In genomic region chr2:27318606-27319005, GRCm38 (mm10) we compare ENCODE assay signal across 11 mouse cellular contexts.
A peak's percentile ranks its signal among the peaks of the same experiment; 100 is the strongest.
DNase-seq lines count a peak whose midpoint lies in the region; ATAC-seq lines count a peak whose summit lies in the region.
"Had no signal": no experiment of that assay in that cellular context is flagged by ENCODE, and none has a peak within 500 bp of the region (broad histone marks: within the 10 kb centered on the region; RNA-seq: fewer than 3 reads in every experiment).

No protein-coding gene starts in this region.

- WGBS in midbrain, embryonic 14.5 days: 39% methylated on average over 4 of the region's 4 CpGs
- 56% methylated on average over 4 of the region's 4 CpGs for WGBS in midbrain, embryonic 15.5 days

- H3K9me3 ChIP-seq in midbrain, embryonic 14.5 days (ENCODE audit: control insufficient read depth, low read length): no peaks in the 10 kb centered on the region
- H3K9me3 ChIP-seq in midbrain, embryonic 15.5 days: no peaks in the 10 kb centered on the region

- H3K27ac ChIP-seq in midbrain, embryonic 14.5 days (replicated peaks; ENCODE audit: low read depth, low read length): peak overlapping the region; percentile 32; the same call in 1 of the 2 replicates
- H3K27ac ChIP-seq in midbrain, embryonic 15.5 days: no peak overlapping the region

- peak; percentile 38 to 77 for DNase-seq in adrenal gland, adult (ENCODE audit: inconsistent age in 2 of 2, low spot score in 1 of 2)
- no peak for DNase-seq in adrenal gland, adult 18-20 months (ENCODE audit: low spot score in 2 of 2)
- DNase-seq in midbrain, embryonic 14.5 days: no peak
- DNase-seq in kidney, adult 8-10 months: peak; percentile 87 to 94
- no peak for DNase-seq in cerebellum, postnatal 4 days (ENCODE audit: low spot score in 2 of 2)
- no peak for DNase-seq in yolk sac, embryonic 10.5 days (ENCODE audit: low spot score)
- DNase-seq: gastrocnemius, postnatal 25 days; lung, postnatal 4 days; right cerebral cortex, postnatal 25 days had no signal

- H3K4me1 ChIP-seq in midbrain, embryonic 14.5 days (ENCODE audit: control insufficient read depth, insufficient read depth, low read length): peaks cover 32% of the 10 kb centered on the region
- peaks cover 26% of the 10 kb centered on the region for H3K4me1 ChIP-seq in midbrain, embryonic 15.5 days

- no peak for ATAC-seq in midbrain, embryonic 14.5 days (ENCODE audit: low FRiP score, low TSS enrichment)
- no peak for ATAC-seq in midbrain, embryonic 15.5 days (replicated peaks)
- ATAC-seq in neutrophil, adult 5-6 weeks (ENCODE audit: extremely low read depth, insufficient number of reproducible peaks, low FRiP score, poor library complexity, severe bottlenecking): peak; percentile 27; the same call in 1 of the 2 replicates

- H3K9ac ChIP-seq in midbrain, embryonic 14.5 days (replicated peaks; ENCODE audit: low read length): no peak overlapping the region
- no peak overlapping the region for H3K9ac ChIP-seq in midbrain, embryonic 15.5 days

- no peak overlapping the region for H3K4me2 ChIP-seq in midbrain, embryonic 14.5 days (ENCODE audit: low read length)
- H3K4me2 ChIP-seq in midbrain, embryonic 15.5 days: no peak overlapping the region

- H3K4me3 ChIP-seq in midbrain, embryonic 14.5 days (replicated peaks; ENCODE audit: low read depth, low read length): no peak overlapping the region
- no peak overlapping the region for H3K4me3 ChIP-seq in midbrain, embryonic 15.5 days

- H3K36me3 ChIP-seq in midbrain, embryonic 14.5 days (ENCODE audit: control insufficient read depth, insufficient read depth, low read length): no peaks in the 10 kb centered on the region
- H3K36me3 ChIP-seq in midbrain, embryonic 15.5 days (replicated peaks): no peaks in the 10 kb centered on the region

- H3K27me3 ChIP-seq in midbrain, embryonic 14.5 days (ENCODE audit: control insufficient read depth, insufficient read depth, low read length): no peaks in the 10 kb centered on the region
- H3K27me3 ChIP-seq in midbrain, embryonic 15.5 days (replicated peaks): no peaks in the 10 kb centered on the region

Comparison
In these comparisons a context has a peak if more than half of its experiments do, and no peak if none do; other contexts are left out.
1. DNase-seq: peak in adrenal gland, adult (2 of 2) and kidney, adult 8-10 months (2 of 2); none in adrenal gland, adult 18-20 months (0 of 2), midbrain, embryonic 14.5 days (single experiment), cerebellum, postnatal 4 days (0 of 2) and yolk sac, embryonic 10.5 days (single experiment).